Mouse (Mus musculus): ENCODE measurements around the gene Syne1. TPM values are rescaled to one million over a fixed set of nuclear protein-coding genes. Genes with fewer than 3 reads are reported as not detected.

Gene Syne1
- total RNA-seq, 2 experiments from 2014 or later = 52.5 to 56.0 TPM

- DNase-seq (ENCODE audit: low spot score) = no peak
These were observed 480.4 kb downstream of the Syne1 start for GRCm38 (mm10) chr10:5070941-5071231.

- no peak for DNase-seq (ENCODE audit: low spot score)
These were observed 480.9 kb downstream of the Syne1 start for GRCm38 (mm10) chr10:5070168-5070940.

GRCm38 (mm10) chr10:5068676-5069265 lies 482.5 kb downstream of the Syne1 start, which contains the start of gene Gm10097:
TSS of gene Gm10097 (plus strand) at chr10:5069192.
- DNase-seq (ENCODE audit: low spot score) = peak; percentile 77

- no peak for DNase-seq (ENCODE audit: low spot score)
These were observed 484.2 kb downstream of the Syne1 start for GRCm38 (mm10) chr10:5067113-5067512.

GRCm38 (mm10) chr10:5059983-5060382 lies 491.3 kb downstream of the Syne1 start:
- no peak for DNase-seq (ENCODE audit: low spot score)

GRCm38 (mm10) chr10:5058876-5059275 lies 492.4 kb downstream of the Syne1 start:
- no peak for DNase-seq (ENCODE audit: low spot score)

GRCm38 (mm10) chr10:5057661-5058060 lies 493.6 kb downstream of the Syne1 start:
- DNase-seq (ENCODE audit: low spot score) = no peak

GRCm38 (mm10) chr10:5056940-5057339 lies 494.3 kb downstream of the Syne1 start:
- DNase-seq (ENCODE audit: low spot score) = no peak

GRCm38 (mm10) chr10:5056243-5056735 lies 495.0 kb downstream of the Syne1 start:
- DNase-seq (ENCODE audit: low spot score) = no peak

GRCm38 (mm10) chr10:5045671-5046070 lies 505.6 kb downstream of the Syne1 start:
- DNase-seq (ENCODE audit: low spot score) = no peak

GRCm38 (mm10) chr10:5045213-5045612 lies 506.1 kb downstream of the Syne1 start:
- DNase-seq (ENCODE audit: low spot score) = no peak

GRCm38 (mm10) chr10:5044481-5044880 lies 506.8 kb downstream of the Syne1 start:
- DNase-seq (ENCODE audit: low spot score) = no peak

- DNase-seq (ENCODE audit: low spot score) = no peak
These were observed 510.0 kb downstream of the Syne1 start for GRCm38 (mm10) chr10:5041254-5041653.

- no peak for DNase-seq (ENCODE audit: low spot score)
These were observed 518.9 kb downstream of the Syne1 start for GRCm38 (mm10) chr10:5032192-5033048.

GRCm38 (mm10) chr10:5029883-5030282 lies 521.4 kb downstream of the Syne1 start:
- no peak for DNase-seq (ENCODE audit: low spot score)

- no peak for DNase-seq (ENCODE audit: low spot score)
These were observed 522.1 kb downstream of the Syne1 start for GRCm38 (mm10) chr10:5029161-5029560.

- no peak for DNase-seq (ENCODE audit: low spot score)
These were observed 523.0 kb downstream of the Syne1 start for GRCm38 (mm10) chr10:5028301-5028700.

- DNase-seq (ENCODE audit: low spot score) = no peak
These were observed 524.1 kb downstream of the Syne1 start for GRCm38 (mm10) chr10:5027208-5027607.

GRCm38 (mm10) chr10:5025906-5026305 lies 525.4 kb downstream of the Syne1 start:
- no peak for DNase-seq (ENCODE audit: low spot score)

GRCm38 (mm10) chr10:5017148-5017547 lies 534.1 kb downstream of the Syne1 start:
- no peak for DNase-seq (ENCODE audit: low spot score)

- no peak for DNase-seq (ENCODE audit: low spot score)
These were observed 536.3 kb downstream of the Syne1 start for GRCm38 (mm10) chr10:5014976-5015375.

- no peak for DNase-seq (ENCODE audit: low spot score)
These were observed 539.3 kb downstream of the Syne1 start for GRCm38 (mm10) chr10:5012004-5012403.

Data from gastrocnemius, adult 18-20 months (tissue).